Mouse (Mus musculus): ENCODE results near the gene Gm10142.

DNA sequence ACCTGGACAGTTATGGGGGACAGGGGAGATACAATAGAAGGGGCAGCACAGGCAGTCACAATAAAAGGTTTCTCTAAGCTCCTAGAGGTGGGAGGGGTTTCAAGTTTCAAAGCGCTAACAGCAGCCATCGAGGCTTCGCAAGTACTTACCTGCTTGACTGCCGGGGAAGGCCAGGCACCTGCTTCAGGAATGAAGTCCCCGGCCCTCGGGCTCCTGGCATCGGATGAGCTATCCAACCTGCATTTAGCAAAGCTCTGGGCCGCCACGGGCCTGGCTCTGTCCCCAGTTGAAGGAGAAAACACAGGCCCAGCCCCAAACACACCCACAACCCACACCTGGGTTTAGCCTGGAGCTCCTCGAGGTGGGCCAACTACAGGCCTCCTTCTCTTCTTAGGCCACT is 28.6 kb upstream of the Gm10142 start:
- TF ChIP-seq CTCF (IDR thresholded peaks at IDR 0.05; ENCODE audit: low read depth, low read length) (no peak), EP300 (IDR thresholded peaks at IDR 0.05; ENCODE audit: insufficient read depth, low read depth, low read length) (no peak)

Measured in ES-Bruce4 (cell line).